8 mouse cellular contexts compared by ENCODE assay signal in genomic region chr8:105964506-105965265, GRCm38 (mm10). TPM values are rescaled to one million over a fixed set of nuclear protein-coding genes. Genes with fewer than 3 reads are reported as not detected.
DNase-seq lines count a peak whose midpoint lies in the region; ATAC-seq and TF ChIP-seq lines count a peak whose summit lies in the region.

No protein-coding gene starts in this region.

- peak overlapping the region; percentile 95 for H3K27ac ChIP-seq in heart, adult 2 months
- no peak overlapping the region for H3K27ac ChIP-seq in cortical plate, adult 2 months (ENCODE audit: insufficient read depth, low read length)
- no peak overlapping the region for H3K27ac ChIP-seq in hindbrain, embryonic 12.5 days
- H3K27ac ChIP-seq in midbrain, embryonic 12.5 days (replicated peaks) = no peak overlapping the region

- H3K27me3 ChIP-seq in heart, adult 2 months (ENCODE audit: control insufficient read depth, insufficient read depth, low read length) = no peaks in the 10 kb centered on the region
- H3K27me3 ChIP-seq in hindbrain, embryonic 12.5 days = peaks cover 45% of the 10 kb centered on the region
- peaks cover 44% of the 10 kb centered on the region for H3K27me3 ChIP-seq in midbrain, embryonic 12.5 days

- no peak for TF ChIP-seq POLR2A in heart, adult 2 months (IDR thresholded peaks at IDR 0.05; ENCODE audit: insufficient read depth, low read depth, low read length)
- TF ChIP-seq POLR2A in cortical plate, adult 2 months (IDR thresholded peaks at IDR 0.05; ENCODE audit: extremely low read depth, insufficient read depth, low read length) = no peak

- no peak for ATAC-seq in hindbrain, embryonic 12.5 days (ENCODE audit: low FRiP score)
- ATAC-seq in midbrain, embryonic 12.5 days (ENCODE audit: low FRiP score, low read depth) = no peak
- ATAC-seq in inflammation-experienced regulatory T-cells, adult 6 months = no peak

- no peak for TF ChIP-seq CTCF in heart, adult 2 months (IDR thresholded peaks at IDR 0.05)
- TF ChIP-seq CTCF in cortical plate, adult 2 months (IDR thresholded peaks at IDR 0.05; ENCODE audit: extremely low read depth, insufficient read depth, low read length) = no peak

- intact Hi-C loops in heart, adult 2 months (cut with DNase I) = loop anchor here (2.0 kb wide), 1 partner anchor 26 kb away; the partner anchor contains the start of gene Psmb10
- intact Hi-C loops in heart, postnatal 14 days (cut with DNase I) = no loop called here
- intact Hi-C loops in gastrocnemius, postnatal 36 days (cut with DNase I) = no loop called here

- peak overlapping the region; percentile 72 for H3K4me2 ChIP-seq in hindbrain, embryonic 12.5 days (replicated peaks)
- H3K4me2 ChIP-seq in midbrain, embryonic 12.5 days (replicated peaks) = peak overlapping the region; percentile 64

- peak overlapping the region; percentile 95 for H3K4me3 ChIP-seq in heart, adult 2 months
- peak overlapping the region; percentile 57; the same call in 1 of the 2 replicates for H3K4me3 ChIP-seq in cortical plate, adult 2 months (ENCODE audit: insufficient read depth, low read length)
- peak overlapping the region; percentile 54 for H3K4me3 ChIP-seq in hindbrain, embryonic 12.5 days
- peak overlapping the region; percentile 51 for H3K4me3 ChIP-seq in midbrain, embryonic 12.5 days

- WGBS in heart, adult 2 months = 31% methylated on average over 12 of the region's 12 CpGs
- WGBS in hindbrain, embryonic 12.5 days = 63% methylated on average over 12 of the region's 12 CpGs
- 71% methylated on average over 12 of the region's 12 CpGs for WGBS in midbrain, embryonic 12.5 days

- peaks cover 19% of the 10 kb centered on the region for H3K4me1 ChIP-seq in heart, adult 2 months (ENCODE audit: control insufficient read depth, insufficient read depth, low read length)
- no peaks in the 10 kb centered on the region; the same call in 1 of the 2 replicates for H3K4me1 ChIP-seq in cortical plate, adult 2 months (ENCODE audit: control insufficient read depth, insufficient read depth, low read length)
- peaks cover 15% of the 10 kb centered on the region for H3K4me1 ChIP-seq in hindbrain, embryonic 12.5 days
- H3K4me1 ChIP-seq in midbrain, embryonic 12.5 days = peaks cover 15% of the 10 kb centered on the region

- H3K79me2 ChIP-seq in heart, adult 2 months (replicated peaks; ENCODE audit: control insufficient read depth, insufficient read depth, low read length) = peaks cover 1% of the 10 kb centered on the region; the same call in 1 of the 2 replicates

- no peaks in the 10 kb centered on the region for H3K36me3 ChIP-seq in heart, adult 2 months (ENCODE audit: control insufficient read depth, insufficient read depth, low read length)
- H3K36me3 ChIP-seq in hindbrain, embryonic 12.5 days = no peaks in the 10 kb centered on the region
- H3K36me3 ChIP-seq in midbrain, embryonic 12.5 days = no peaks in the 10 kb centered on the region

- DNase-seq in heart, adult 2 months = no peak
- no peak for DNase-seq in heart, postnatal 14 days
- DNase-seq in gastrocnemius, postnatal 36 days = no peak
- DNase-seq in thymus, postnatal 36 days = no peak

- H3K9me3 ChIP-seq in hindbrain, embryonic 12.5 days (replicated peaks) = no peaks in the 10 kb centered on the region
- H3K9me3 ChIP-seq in midbrain, embryonic 12.5 days = no peaks in the 10 kb centered on the region

- H3K9ac ChIP-seq in heart, adult 2 months (ENCODE audit: low read depth, low read length) = peak overlapping the region; percentile 99
- H3K9ac ChIP-seq in hindbrain, embryonic 12.5 days = no peak overlapping the region
- H3K9ac ChIP-seq in midbrain, embryonic 12.5 days (replicated peaks) = no peak overlapping the region

- no peak for TF ChIP-seq EP300 in heart, adult 2 months (IDR thresholded peaks at IDR 0.05; ENCODE audit: insufficient read depth, low read depth, low read length)

RNA-seq across cellular contexts. Expression of gene Slc12a4, which starts 1.2 kb away (rescaled TPM):
- total RNA-seq in heart, adult 2 months (2021) = 10 to 100 TPM; 35.0 to 38.1 TPM
- 54.6 and 73.4 TPM in 2 replicates for polyA plus RNA-seq in heart, adult 2 months (2012; rRNA removed)
- 10 to 100 TPM; 50.8 to 52.0 TPM for total RNA-seq in heart, postnatal 14 days (2021)
- 23.6 and 25.8 TPM in 2 replicates for polyA plus RNA-seq in cortical plate, adult 2 months (2012; rRNA removed)
- 19.5 TPM in 2 replicates for polyA plus RNA-seq in hindbrain, embryonic 12.5 days (2016; fragmentation: Nextera tagmentation; extraction: Ambion mirVana)
- 11.4 and 12.7 TPM in 2 replicates for polyA plus RNA-seq in midbrain, embryonic 12.5 days (2016; fragmentation: Nextera tagmentation; extraction: Ambion mirVana)
- polyA plus RNA-seq in inflammation-experienced regulatory T-cells, adult 6 months (2017; shearing (Covaris generic)) = 1 to 10 TPM; 5.4 to 8.8 (median 6.4) TPM
- 10 to 100 TPM; 11.2 to 17.7 TPM for total RNA-seq in gastrocnemius, postnatal 36 days (2021)

RNA-seq across cellular contexts. Expression of gene Dpep3, which starts 14.5 kb away (rescaled TPM):
- total RNA-seq in heart, adult 2 months (2021) = not detected
- polyA plus RNA-seq in heart, adult 2 months (2012; rRNA removed) = 0.23 and 0.26 TPM in 2 replicates
- not detected for total RNA-seq in heart, postnatal 14 days (2021)
- polyA plus RNA-seq in cortical plate, adult 2 months (2012; rRNA removed) = not detected in 2 replicates
- not detected in 2 replicates for polyA plus RNA-seq in hindbrain, embryonic 12.5 days (2016; fragmentation: Nextera tagmentation; extraction: Ambion mirVana)
- not detected in 2 replicates for polyA plus RNA-seq in midbrain, embryonic 12.5 days (2016; fragmentation: Nextera tagmentation; extraction: Ambion mirVana)
- not detected for polyA plus RNA-seq in inflammation-experienced regulatory T-cells, adult 6 months (2017; shearing (Covaris generic))
- total RNA-seq in gastrocnemius, postnatal 36 days (2021) = not detected

RNA-seq across cellular contexts. Expression of gene Lcat, which starts 21.5 kb away (rescaled TPM):
- under 1 TPM; 0.70 to 0.84 TPM for total RNA-seq in heart, adult 2 months (2021)
- polyA plus RNA-seq in heart, adult 2 months (2012; rRNA removed) = 3.9 and 4.1 TPM in 2 replicates
- 1 to 10 TPM; 1.0 to 1.3 TPM for total RNA-seq in heart, postnatal 14 days (2021)
- 54.4 and 55.7 TPM in 2 replicates for polyA plus RNA-seq in cortical plate, adult 2 months (2012; rRNA removed)
- polyA plus RNA-seq in hindbrain, embryonic 12.5 days (2016; fragmentation: Nextera tagmentation; extraction: Ambion mirVana) = 0.57 and 0.79 TPM in 2 replicates
- polyA plus RNA-seq in midbrain, embryonic 12.5 days (2016; fragmentation: Nextera tagmentation; extraction: Ambion mirVana) = 0.45 and 0.99 TPM in 2 replicates
- under 1 TPM; 0.44 to 0.67 (median 0.45) TPM for polyA plus RNA-seq in inflammation-experienced regulatory T-cells, adult 6 months (2017; shearing (Covaris generic))
- under 1 TPM in 1 of 2 experiments, not detected in 1; 0.25 TPM for total RNA-seq in gastrocnemius, postnatal 36 days (2021)

RNA-seq across cellular contexts. Expression of gene Psmb10, which starts 26.4 kb away (rescaled TPM):
- total RNA-seq in heart, adult 2 months (2021) = 10 to 100 TPM; 58.1 to 68.1 TPM
- polyA plus RNA-seq in heart, adult 2 months (2012; rRNA removed) = 95.9 and 96.5 TPM in 2 replicates
- total RNA-seq in heart, postnatal 14 days (2021) = 10 to 100 TPM; 57.6 to 66.5 TPM
- 137 and 147 TPM in 2 replicates for polyA plus RNA-seq in cortical plate, adult 2 months (2012; rRNA removed)
- polyA plus RNA-seq in hindbrain, embryonic 12.5 days (2016; fragmentation: Nextera tagmentation; extraction: Ambion mirVana) = 27.3 and 30.2 TPM in 2 replicates
- 21.4 and 25.8 TPM in 2 replicates for polyA plus RNA-seq in midbrain, embryonic 12.5 days (2016; fragmentation: Nextera tagmentation; extraction: Ambion mirVana)
- 100 to 1,000 TPM; 368 to 388 (median 373) TPM for polyA plus RNA-seq in inflammation-experienced regulatory T-cells, adult 6 months (2017; shearing (Covaris generic))
- 10 to 100 TPM; 15.7 to 24.2 TPM for total RNA-seq in gastrocnemius, postnatal 36 days (2021)

RNA-seq across cellular contexts. Expression of gene Dus2, which starts 26.5 kb away (rescaled TPM):
- 1 to 10 TPM; 9.1 to 9.4 TPM for total RNA-seq in heart, adult 2 months (2021)
- 7.8 and 11.9 TPM in 2 replicates for polyA plus RNA-seq in heart, adult 2 months (2012; rRNA removed)
- 1 to 10 TPM; 7.4 to 7.8 TPM for total RNA-seq in heart, postnatal 14 days (2021)
- polyA plus RNA-seq in cortical plate, adult 2 months (2012; rRNA removed) = 25.1 and 27.4 TPM in 2 replicates
- 16.3 and 20.7 TPM in 2 replicates for polyA plus RNA-seq in hindbrain, embryonic 12.5 days (2016; fragmentation: Nextera tagmentation; extraction: Ambion mirVana)
- 15.9 and 17.8 TPM in 2 replicates for polyA plus RNA-seq in midbrain, embryonic 12.5 days (2016; fragmentation: Nextera tagmentation; extraction: Ambion mirVana)
- polyA plus RNA-seq in inflammation-experienced regulatory T-cells, adult 6 months (2017; shearing (Covaris generic)) = 10 to 100 TPM; 29.0 to 36.7 (median 32.2) TPM
- total RNA-seq in gastrocnemius, postnatal 36 days (2021) = 1 to 10 TPM; 9.7 to 10.0 TPM

Comparison
In these comparisons a context has a peak if more than half of its experiments do, and no peak if none do; other contexts are left out.
1. RNA of gene Lcat, which starts 21.5 kb away (polyA plus RNA-seq): 54.4 to 55.7 TPM in cortical plate, adult 2 months; 3.9 to 4.1 TPM in heart, adult 2 months, 0.45 to 0.99 TPM in midbrain, embryonic 12.5 days, 0.57 to 0.79 TPM in hindbrain, embryonic 12.5 days and 0.44 to 0.67 TPM in inflammation-experienced regulatory T-cells, adult 6 months; every median in the first group is over 10 times any median in the second.
2. Peak in every context shown above with its lines, with median percentiles within 50 percentile points of each other: H3K4me3 ChIP-seq.